Mouse (Mus musculus) ES-Bruce4 (cell line): ENCODE data around the gene Myh10.

ENCODE experiments used
- EP300 ChIP-seq: IDR thresholded peaks from 2 replicates; pipeline ENCODE4 v1.6.1; 2011; ENCODE audit warnings: low read depth, low read length; ENCODE audit not compliant: insufficient read depth
- POLR2A ChIP-seq: IDR thresholded peaks from one replicate; pipeline ENCODE4 v1.8.1; 2011; ENCODE audit warnings: low read length; ENCODE audit not compliant: insufficient read depth

- no peak for TF ChIP-seq POLR2A
- TF ChIP-seq EP300: no peak
Observed at GRCm38 (mm10) chr11:68686001-68686400, 5.4 kb upstream of the Myh10 start.
